Mouse (Mus musculus): ENCODE measurements around the gene Olfr646.

GRCm38 (mm10) chr7:104104757-104104972, at the start of gene Olfr646:
- TF ChIP-seq CTCF (IDR thresholded peaks at IDR 0.05; ENCODE audit: low read depth, low read length), result no peak
- no peak for TF ChIP-seq GATA1 (IDR thresholded peaks at IDR 0.05; ENCODE audit: borderline replicate concordance, low read length)

Data from G1E (cell line).